Mouse (Mus musculus): ENCODE data around the gene Gpx3. TPM values are rescaled to one million over a fixed set of nuclear protein-coding genes. Genes with fewer than 3 reads are reported as not detected.

The Gpx3 gene
- polyA plus RNA-seq, 1 experiment from 2014 or later, result 114 TPM

GRCm38 (mm10) chr11:54934198-54934597 is 31.9 kb downstream of the Gpx3 start:
- no peaks in the 10 kb centered on the region for H3K4me1 ChIP-seq (replicated peaks; ENCODE audit: control insufficient read depth, insufficient read depth, low read length)
- H3K9ac ChIP-seq (ENCODE audit: low read depth, low read length), result no peak overlapping the region
- H3K27ac ChIP-seq (ENCODE audit: low read depth, low read length), result no peak overlapping the region
- no peaks in the 10 kb centered on the region for H3K9me3 ChIP-seq (ENCODE audit: control insufficient read depth, low read length)
- H3K4me3 ChIP-seq (ENCODE audit: low read depth, low read length), result no peak overlapping the region
- DNase-seq (ENCODE audit: low spot score) (no peak), ATAC-seq (ENCODE audit: low FRiP score) (no peak)
- H3K4me2 ChIP-seq (replicated peaks; ENCODE audit: low read depth, low read length), result no peak overlapping the region
- no peaks in the 10 kb centered on the region for H3K36me3 ChIP-seq (ENCODE audit: control insufficient read depth, insufficient read depth, low read length)
- H3K27me3 ChIP-seq (ENCODE audit: control insufficient read depth, insufficient read depth, low read length), result no peaks in the 10 kb centered on the region
- WGBS, result 96% methylated on average over 7 of the region's 7 CpGs

DNA sequence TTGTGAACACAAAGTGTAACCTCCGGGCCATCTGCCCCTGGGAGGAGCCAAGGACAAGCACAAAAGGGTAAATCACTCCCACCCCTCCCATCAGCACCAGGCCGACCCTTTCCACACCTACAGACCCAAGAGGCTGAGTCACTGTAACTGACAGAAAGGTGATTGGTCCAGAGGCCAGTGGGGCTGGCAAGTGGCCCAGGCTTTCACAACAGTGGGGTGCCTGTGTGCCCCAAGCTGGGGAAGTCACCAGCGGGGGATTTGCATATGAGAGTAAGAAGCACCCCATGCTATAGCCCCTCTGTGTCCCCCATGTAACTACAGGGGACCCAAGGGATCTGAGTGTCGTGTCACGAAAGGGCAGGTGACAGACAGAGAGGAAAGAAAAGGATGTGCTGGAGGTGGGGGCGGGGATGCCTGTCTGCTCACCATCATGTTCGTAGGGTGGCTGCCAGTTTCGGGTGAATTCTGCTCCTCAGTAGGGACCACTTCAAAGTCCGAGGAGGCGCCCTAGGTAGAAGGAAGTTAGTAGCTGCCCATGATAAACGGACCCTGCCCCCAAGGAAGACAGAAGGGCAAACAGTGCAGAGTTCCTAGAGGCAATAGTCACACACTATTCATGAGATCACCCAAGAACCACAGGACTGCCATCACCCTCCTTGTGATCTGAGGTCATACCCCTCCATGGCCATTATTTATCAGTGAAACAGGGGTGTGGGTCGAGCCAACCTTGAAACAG is 34.0 kb downstream of the Gpx3 start:
- Histone ChIP-seq H3K4me1 (replicated peaks; ENCODE audit: control insufficient read depth, insufficient read depth, low read length) (no peaks in the 10 kb centered on the region), H3K27ac (ENCODE audit: low read depth, low read length) (no peak overlapping the region), H3K9me3 (ENCODE audit: control insufficient read depth, low read length) (no peaks in the 10 kb centered on the region), H3K9ac (ENCODE audit: low read depth, low read length) (no peak overlapping the region), H3K4me3 (ENCODE audit: low read depth, low read length) (no peak overlapping the region), H3K27me3 (ENCODE audit: control insufficient read depth, insufficient read depth, low read length) (no peaks in the 10 kb centered on the region), H3K36me3 (ENCODE audit: control insufficient read depth, insufficient read depth, low read length) (no peaks in the 10 kb centered on the region), H3K4me2 (replicated peaks; ENCODE audit: low read depth, low read length) (no peak overlapping the region)
- ATAC-seq (ENCODE audit: low FRiP score), result no peak
- no peak for DNase-seq (ENCODE audit: low spot score)
- WGBS, result 42% methylated on average over 12 of the region's 12 CpGs

DNA sequence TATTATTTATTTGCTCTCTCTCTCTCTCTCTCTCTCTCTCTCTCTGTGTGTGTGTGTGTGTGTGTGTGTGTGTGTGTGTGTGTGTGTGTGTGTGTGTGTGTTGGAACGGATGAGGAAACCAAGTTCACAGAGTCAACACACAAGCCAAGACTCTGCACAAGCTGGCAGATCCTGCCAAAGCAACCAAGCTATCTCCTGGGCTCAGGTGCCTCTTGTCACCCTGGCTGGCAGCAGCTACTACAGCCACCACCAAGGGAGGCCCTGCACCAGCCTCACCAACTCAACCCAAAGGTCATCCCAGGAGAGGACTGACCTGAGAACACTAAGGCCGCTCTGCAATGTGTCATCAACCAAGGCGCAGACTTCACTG is 34.5 kb downstream of the Gpx3 start:
- H3K27ac ChIP-seq (ENCODE audit: low read depth, low read length), result no peak overlapping the region
- H3K4me1 ChIP-seq (replicated peaks; ENCODE audit: control insufficient read depth, insufficient read depth, low read length), result no peaks in the 10 kb centered on the region
- H3K4me3 ChIP-seq (ENCODE audit: low read depth, low read length), result no peak overlapping the region
- no peaks in the 10 kb centered on the region for H3K27me3 ChIP-seq (ENCODE audit: control insufficient read depth, insufficient read depth, low read length)
- no peak overlapping the region for H3K9ac ChIP-seq (ENCODE audit: low read depth, low read length)
- H3K9me3 ChIP-seq (ENCODE audit: control insufficient read depth, low read length), result no peaks in the 10 kb centered on the region
- ATAC-seq (ENCODE audit: low FRiP score) (no peak), DNase-seq (ENCODE audit: low spot score) (no peak)
- no peak overlapping the region for H3K4me2 ChIP-seq (replicated peaks; ENCODE audit: low read depth, low read length)
- no peaks in the 10 kb centered on the region for H3K36me3 ChIP-seq (ENCODE audit: control insufficient read depth, insufficient read depth, low read length)
- WGBS, result 77% methylated on average over 3 of the region's 3 CpGs

- H3K27ac ChIP-seq (ENCODE audit: low read depth, low read length), result no peak overlapping the region
- no peak overlapping the region for H3K4me3 ChIP-seq (ENCODE audit: low read depth, low read length)
- DNase-seq (ENCODE audit: low spot score) (no peak), ATAC-seq (ENCODE audit: low FRiP score) (no peak)
- no peaks in the 10 kb centered on the region for H3K4me1 ChIP-seq (replicated peaks; ENCODE audit: control insufficient read depth, insufficient read depth, low read length)
- H3K4me2 ChIP-seq (replicated peaks; ENCODE audit: low read depth, low read length), result no peak overlapping the region
- no peaks in the 10 kb centered on the region for H3K9me3 ChIP-seq (ENCODE audit: control insufficient read depth, low read length)
- no peaks in the 10 kb centered on the region for H3K36me3 ChIP-seq (ENCODE audit: control insufficient read depth, insufficient read depth, low read length)
- WGBS, result 86% methylated on average over 8 of the region's 8 CpGs
- H3K27me3 ChIP-seq (ENCODE audit: control insufficient read depth, insufficient read depth, low read length), result no peaks in the 10 kb centered on the region
- H3K9ac ChIP-seq (ENCODE audit: low read depth, low read length), result no peak overlapping the region
Observed at GRCm38 (mm10) chr11:54939501-54939900, 37.2 kb downstream of the Gpx3 start.

GRCm38 (mm10) chr11:54940056-54940455 is 37.8 kb downstream of the Gpx3 start:
- no peak for DNase-seq (ENCODE audit: low spot score)

GRCm38 (mm10) chr11:54944702-54945101 is 42.4 kb downstream of the Gpx3 start:
- H3K27me3 ChIP-seq (ENCODE audit: control insufficient read depth, insufficient read depth, low read length), result no peaks in the 10 kb centered on the region
- H3K27ac ChIP-seq (ENCODE audit: low read depth, low read length), result no peak overlapping the region
- H3K4me1 ChIP-seq (replicated peaks; ENCODE audit: control insufficient read depth, insufficient read depth, low read length), result no peaks in the 10 kb centered on the region
- ATAC-seq (ENCODE audit: low FRiP score), result no peak
- no peaks in the 10 kb centered on the region for H3K9me3 ChIP-seq (ENCODE audit: control insufficient read depth, low read length)
- H3K9ac ChIP-seq (ENCODE audit: low read depth, low read length), result no peak overlapping the region
- H3K36me3 ChIP-seq (ENCODE audit: control insufficient read depth, insufficient read depth, low read length), result no peaks in the 10 kb centered on the region
- H3K4me3 ChIP-seq (ENCODE audit: low read depth, low read length), result no peak overlapping the region
- no peak for DNase-seq (ENCODE audit: low spot score)
- H3K4me2 ChIP-seq (replicated peaks; ENCODE audit: low read depth, low read length), result no peak overlapping the region
- whole genome bisulfite sequencing, result 92% methylated on average over 3 of the region's 3 CpGs

More at GRCm38 (mm10) chr11:54940056-54940455, 37.8 kb downstream of the Gpx3 start:
- WGBS, result 67% methylated on average over 7 of the region's 7 CpGs
- no peak overlapping the region for H3K4me2 ChIP-seq (replicated peaks; ENCODE audit: low read depth, low read length)
- H3K9ac ChIP-seq (ENCODE audit: low read depth, low read length), result no peak overlapping the region
- no peak overlapping the region for H3K27ac ChIP-seq (ENCODE audit: low read depth, low read length)
- no peaks in the 10 kb centered on the region for H3K9me3 ChIP-seq (ENCODE audit: control insufficient read depth, low read length)
- H3K4me3 ChIP-seq (ENCODE audit: low read depth, low read length), result no peak overlapping the region
- H3K4me1 ChIP-seq (replicated peaks; ENCODE audit: control insufficient read depth, insufficient read depth, low read length), result no peaks in the 10 kb centered on the region
- ATAC-seq (ENCODE audit: low FRiP score), result no peak
- H3K36me3 ChIP-seq (ENCODE audit: control insufficient read depth, insufficient read depth, low read length), result no peaks in the 10 kb centered on the region
- no peaks in the 10 kb centered on the region for H3K27me3 ChIP-seq (ENCODE audit: control insufficient read depth, insufficient read depth, low read length)

DNA sequence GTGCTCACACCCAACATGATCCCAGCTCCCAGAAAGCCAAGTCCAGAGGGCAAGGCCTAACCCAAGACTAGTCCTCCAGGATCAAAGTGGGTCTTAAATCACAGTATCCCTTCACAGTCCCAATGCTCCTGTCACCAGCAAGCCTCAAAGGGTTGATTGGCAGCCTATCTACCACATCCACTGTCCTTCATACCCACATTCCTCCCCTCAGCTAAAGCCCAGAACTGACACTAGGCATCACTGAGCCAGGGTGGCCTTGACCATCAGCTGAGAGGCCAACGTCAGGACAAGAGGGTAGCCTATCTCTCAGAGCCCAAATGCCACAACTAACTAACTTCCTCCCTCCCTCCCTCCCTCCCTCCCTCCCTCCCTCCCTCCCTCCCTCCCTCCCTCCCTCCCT is 47.5 kb downstream of the Gpx3 start:
- 80% methylated on average over 1 of the region's 1 CpGs for WGBS

DNA sequence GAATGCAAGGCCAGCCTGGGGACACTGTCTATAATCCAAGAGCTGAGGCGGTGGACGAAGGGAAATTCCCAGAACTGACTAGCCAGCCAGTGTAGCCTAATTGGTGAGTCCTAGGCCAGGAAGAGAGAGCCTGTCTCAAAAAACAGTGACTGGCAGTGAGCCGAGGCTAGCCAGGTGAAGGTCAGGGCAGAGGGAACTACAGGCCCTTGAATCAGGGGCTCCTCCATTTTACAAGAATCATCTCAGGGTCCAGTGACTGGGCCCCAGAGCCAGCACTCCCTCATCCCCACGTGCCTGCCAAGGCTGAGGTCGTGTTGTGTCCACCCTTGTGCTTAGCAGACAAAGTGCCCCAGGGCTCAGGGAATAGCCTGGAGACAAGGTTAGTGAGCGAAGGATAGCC is 48.4 kb downstream of the Gpx3 start:
- 80% methylated on average over 6 of the region's 6 CpGs for WGBS
- Histone ChIP-seq H3K4me3 (ENCODE audit: low read depth, low read length) (no peak overlapping the region), H3K36me3 (ENCODE audit: control insufficient read depth, insufficient read depth, low read length) (no peaks in the 10 kb centered on the region), H3K4me2 (replicated peaks; ENCODE audit: low read depth, low read length) (no peak overlapping the region), H3K27me3 (ENCODE audit: control insufficient read depth, insufficient read depth, low read length) (no peaks in the 10 kb centered on the region), H3K27ac (ENCODE audit: low read depth, low read length) (no peak overlapping the region), H3K9me3 (ENCODE audit: control insufficient read depth, low read length) (no peaks in the 10 kb centered on the region), H3K9ac (ENCODE audit: low read depth, low read length) (no peak overlapping the region), H3K4me1 (replicated peaks; ENCODE audit: control insufficient read depth, insufficient read depth, low read length) (no peaks in the 10 kb centered on the region; the same call in 1 of the 2 replicates)
- DNase-seq (ENCODE audit: low spot score) (no peak), ATAC-seq (ENCODE audit: low FRiP score) (no peak)

More for the DNA sequence above, 47.5 kb downstream of the Gpx3 start:
- Histone ChIP-seq H3K9ac (ENCODE audit: low read depth, low read length) (no peak overlapping the region), H3K27ac (ENCODE audit: low read depth, low read length) (no peak overlapping the region), H3K4me1 (replicated peaks; ENCODE audit: control insufficient read depth, insufficient read depth, low read length) (no peaks in the 10 kb centered on the region; the same call in 1 of the 2 replicates), H3K4me2 (replicated peaks; ENCODE audit: low read depth, low read length) (no peak overlapping the region), H3K4me3 (ENCODE audit: low read depth, low read length) (no peak overlapping the region), H3K27me3 (ENCODE audit: control insufficient read depth, insufficient read depth, low read length) (no peaks in the 10 kb centered on the region), H3K36me3 (ENCODE audit: control insufficient read depth, insufficient read depth, low read length) (no peaks in the 10 kb centered on the region), H3K9me3 (ENCODE audit: control insufficient read depth, low read length) (no peaks in the 10 kb centered on the region)
- ATAC-seq (ENCODE audit: low FRiP score) (no peak), DNase-seq (ENCODE audit: low spot score) (no peak)

- Histone ChIP-seq H3K9me3 (ENCODE audit: control insufficient read depth, low read length) (no peaks in the 10 kb centered on the region), H3K4me2 (replicated peaks; ENCODE audit: low read depth, low read length) (no peak overlapping the region), H3K27me3 (ENCODE audit: control insufficient read depth, insufficient read depth, low read length) (no peaks in the 10 kb centered on the region), H3K4me3 (ENCODE audit: low read depth, low read length) (no peak overlapping the region), H3K36me3 (ENCODE audit: control insufficient read depth, insufficient read depth, low read length) (no peaks in the 10 kb centered on the region), H3K4me1 (replicated peaks; ENCODE audit: control insufficient read depth, insufficient read depth, low read length) (no peaks in the 10 kb centered on the region; the same call in 1 of the 2 replicates), H3K9ac (ENCODE audit: low read depth, low read length) (no peak overlapping the region), H3K27ac (ENCODE audit: low read depth, low read length) (no peak overlapping the region)
- WGBS, result 73% methylated on average over 6 of the region's 6 CpGs
- DNase-seq (ENCODE audit: low spot score) (no peak), ATAC-seq (ENCODE audit: low FRiP score) (no peak)
Observed at GRCm38 (mm10) chr11:54952651-54953050, 50.4 kb downstream of the Gpx3 start.
